Mouse (Mus musculus): Measurements from ENCODE around the gene Pmepa1.

GRCm38 (mm10) chr2:173251675-173252074, 24.7 kb downstream of the Pmepa1 start:
- TF ChIP-seq CTCF (IDR thresholded peaks at IDR 0.05; ENCODE audit: low read depth, low read length): no peak
- TF ChIP-seq GATA1 (IDR thresholded peaks at IDR 0.05; ENCODE audit: borderline replicate concordance, low read length): no peak
- TF ChIP-seq TAL1 (conservative IDR thresholded peaks at IDR 0.05; ENCODE audit: low read depth, low read length): no peak
